Mouse (Mus musculus) urinary bladder, postnatal 10 days (tissue): Measurements from ENCODE around the gene Rcn3.
"Not testable (repeated sequence)": the region's sequence is repeated elsewhere in the genome, so short reads cannot be mapped to it uniquely, and the experiment has no call there.

Experiments used
- DNase-seq: peaks from one replicate; pipeline ENCODE4 v3.0.0; 2022; ENCODE audit warnings: low spot score

Gene Rcn3

DNA sequence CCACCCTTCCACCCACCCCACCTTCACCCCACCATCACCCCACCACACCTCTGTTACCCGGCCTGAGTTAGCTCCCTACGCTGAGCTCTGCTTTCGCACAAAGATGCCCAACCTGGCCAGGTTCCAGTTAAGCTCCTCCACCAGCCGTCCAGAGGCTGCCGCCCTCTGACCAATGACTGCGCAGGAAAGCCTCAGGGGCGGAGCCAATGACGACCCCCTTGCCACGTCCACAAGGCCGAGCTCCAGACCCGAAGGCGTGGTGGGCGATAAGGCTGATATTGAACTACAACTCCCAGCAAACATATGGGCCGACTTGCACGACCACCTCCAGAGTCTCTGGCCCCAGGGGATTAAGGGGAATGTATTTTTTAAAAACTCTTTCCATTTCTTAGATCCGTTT lies at the start of gene Rcn3:
Gene Rcn3 (minus strand): TSS at position 174 of the 400 bp plus-strand sequence.
- peak; percentile 67 for DNase-seq

DNA sequence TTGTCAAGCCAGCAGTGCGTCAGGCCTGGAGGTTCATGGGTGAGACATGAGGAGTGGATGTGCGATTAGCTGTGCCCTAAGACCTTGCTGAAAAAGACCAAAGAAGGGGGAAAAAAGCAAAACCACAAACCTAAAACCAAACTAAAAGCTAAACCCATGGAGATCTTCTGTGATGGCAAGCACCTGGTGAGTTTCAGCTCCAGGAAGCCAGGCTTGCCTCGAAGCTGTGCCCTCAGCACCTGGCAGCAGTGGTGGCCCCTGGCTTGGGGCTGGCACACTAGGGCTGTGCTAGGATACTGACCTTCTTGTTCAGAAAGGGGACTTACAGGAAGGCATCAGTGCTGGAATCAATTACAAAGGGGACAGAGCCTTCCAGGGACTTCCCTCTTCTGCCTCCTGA lies 49.3 kb upstream of the Rcn3 start:
- DNase-seq: no peak

DNA sequence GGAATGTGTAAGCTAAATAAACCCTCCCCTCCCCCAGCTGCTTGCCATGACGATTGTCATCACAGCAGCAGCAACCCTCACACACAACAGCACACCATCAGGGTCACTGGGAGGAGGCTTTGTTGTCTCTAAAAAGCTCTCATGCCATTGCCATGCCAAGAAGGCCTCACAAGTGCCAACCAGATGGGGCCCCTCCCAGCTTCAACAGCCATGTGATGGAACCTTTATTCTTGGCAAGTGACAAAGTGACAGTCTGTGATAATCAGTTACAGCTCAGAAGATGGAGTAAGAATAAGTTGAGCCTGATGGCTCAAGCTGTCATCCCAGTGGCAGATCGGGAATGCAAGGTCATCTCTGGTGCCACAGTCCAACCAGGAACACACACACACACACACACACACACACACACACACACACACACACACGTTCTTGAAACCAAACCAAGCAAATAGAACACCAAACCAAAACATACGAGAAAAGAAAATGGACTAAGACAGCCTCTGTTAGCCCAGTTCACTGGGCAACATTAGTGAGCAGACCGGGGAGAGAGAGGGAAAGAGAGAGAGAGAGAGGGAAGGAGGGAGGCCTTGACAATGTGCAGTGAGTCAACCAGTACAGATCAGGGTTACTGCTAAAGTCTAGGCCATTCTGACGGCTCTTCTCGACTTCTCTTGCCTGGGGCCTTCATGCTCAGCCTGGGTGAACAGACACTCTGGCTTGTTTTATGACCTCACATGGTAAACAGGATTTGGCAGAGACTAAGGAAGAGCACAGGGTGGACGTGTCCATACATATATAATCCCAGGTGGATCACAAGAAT lies 48.1 kb upstream of the Rcn3 start:
- DNase-seq: no peak

DNA sequence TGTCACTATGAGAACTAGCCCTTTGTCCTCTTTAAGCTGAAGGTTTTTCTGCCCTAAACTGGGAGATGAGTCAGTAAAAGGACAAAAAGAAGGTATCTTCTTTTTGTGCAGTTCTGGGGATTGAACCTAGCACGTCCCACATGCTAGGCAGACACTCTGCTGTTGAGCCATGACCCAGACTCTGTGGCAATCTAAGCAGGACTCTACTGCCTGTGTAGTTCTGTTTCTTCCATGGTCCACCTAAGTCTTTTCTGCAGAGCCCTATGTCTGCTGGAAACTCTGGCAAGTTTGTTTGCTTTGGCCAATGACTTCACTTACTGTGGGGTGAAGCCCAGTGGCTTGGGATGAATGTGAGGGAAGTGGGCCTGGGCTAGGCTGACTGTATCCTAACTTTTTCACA lies 46.4 kb upstream of the Rcn3 start:
- no peak for DNase-seq

DNA sequence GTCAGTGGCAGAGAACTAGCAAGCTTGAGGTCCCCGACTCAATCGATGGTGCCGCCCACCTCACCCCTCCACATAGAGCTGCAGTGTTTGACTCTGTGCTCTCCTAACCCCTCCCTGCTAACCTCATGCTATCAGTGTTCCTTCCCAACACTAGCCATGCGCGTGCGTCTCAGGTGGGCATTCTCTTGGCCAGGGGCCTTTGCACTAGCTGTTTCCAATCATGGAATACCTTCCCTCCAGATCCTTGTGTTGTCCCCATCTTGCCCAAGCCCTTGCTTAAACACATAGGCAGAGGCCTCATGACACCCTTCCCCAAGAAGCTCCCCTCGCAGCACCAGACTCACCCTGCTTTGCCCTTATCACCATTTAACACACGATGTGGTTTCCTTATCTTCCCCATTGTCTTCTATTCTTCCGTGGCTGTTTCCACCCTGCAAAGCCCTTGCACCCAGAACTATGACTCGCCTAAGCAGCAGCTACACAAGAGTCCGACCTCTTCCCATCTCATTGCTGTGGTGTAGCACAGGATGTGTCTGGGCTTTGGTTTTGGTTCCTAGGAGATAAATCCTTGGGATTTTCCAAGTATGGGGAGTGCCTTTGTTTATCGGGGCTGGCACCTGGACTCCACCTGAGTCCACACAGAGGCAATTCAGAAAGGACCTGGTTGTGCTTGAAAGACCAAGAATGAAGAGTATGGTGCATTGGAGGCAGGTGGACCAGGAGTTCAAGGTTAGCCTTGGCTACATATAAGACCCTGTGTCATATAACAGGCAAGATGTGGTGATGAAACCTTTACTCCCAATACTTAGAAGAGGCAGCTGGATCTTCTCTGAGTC lies 45.4 kb upstream of the Rcn3 start:
- DNase-seq: no peak

DNA sequence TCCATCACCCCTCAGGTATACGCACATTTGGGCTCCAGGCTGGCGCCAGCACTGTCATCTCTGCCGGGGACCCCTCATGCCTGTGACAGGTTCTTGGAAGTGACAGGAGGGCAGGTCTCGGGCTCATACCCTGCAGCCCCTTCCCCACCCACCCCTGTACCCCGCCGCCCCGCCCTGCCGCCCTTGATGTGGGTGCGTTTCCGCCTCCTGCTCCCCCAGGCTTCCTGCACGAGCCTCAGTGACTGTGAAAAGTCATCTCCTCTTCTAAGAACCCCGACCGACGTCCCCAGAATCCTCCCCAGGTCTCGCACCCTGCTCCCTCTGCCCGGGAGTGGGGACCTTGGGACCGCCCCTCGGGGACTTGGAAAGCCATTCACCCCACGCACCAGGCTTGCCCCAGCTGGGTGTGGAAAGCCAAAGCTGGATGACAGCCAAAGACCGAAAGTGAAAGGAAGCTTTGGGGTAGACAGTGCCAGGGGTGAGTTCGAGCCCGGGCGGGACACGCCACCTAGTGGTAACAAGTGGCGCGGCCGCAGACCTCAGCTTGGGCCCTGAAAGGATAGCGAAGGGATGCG lies 44.1 kb upstream of the Rcn3 start, which contains the start of the genes Gm45713 and Flt3l:
Gene Gm45713 (minus strand): TSS at position 239 of the 575 bp plus-strand sequence.
Gene Flt3l (minus strand): TSS at position 440 of the 575 bp plus-strand sequence.
- DNase-seq: peak; percentile 75

DNA sequence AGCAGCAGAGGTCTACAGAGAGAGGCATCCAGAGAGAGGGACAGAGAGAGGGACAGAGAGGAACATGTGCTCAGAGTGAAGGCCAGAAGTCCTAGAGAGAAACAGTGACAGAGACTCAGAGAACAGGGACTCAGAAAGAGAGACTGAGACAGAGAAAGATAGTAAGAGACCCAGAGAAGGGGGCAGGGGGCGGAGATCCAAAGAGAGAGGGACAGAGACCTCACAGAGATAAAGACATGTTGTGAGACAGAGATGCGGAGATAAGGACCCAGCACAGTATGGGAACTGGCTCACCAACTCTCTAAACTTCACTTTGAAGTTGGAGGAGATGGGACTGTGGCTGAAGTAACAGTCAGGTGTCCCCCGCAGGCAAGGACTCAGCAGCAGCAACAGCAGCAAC lies 43.3 kb upstream of the Rcn3 start:
- DNase-seq: no peak

DNA sequence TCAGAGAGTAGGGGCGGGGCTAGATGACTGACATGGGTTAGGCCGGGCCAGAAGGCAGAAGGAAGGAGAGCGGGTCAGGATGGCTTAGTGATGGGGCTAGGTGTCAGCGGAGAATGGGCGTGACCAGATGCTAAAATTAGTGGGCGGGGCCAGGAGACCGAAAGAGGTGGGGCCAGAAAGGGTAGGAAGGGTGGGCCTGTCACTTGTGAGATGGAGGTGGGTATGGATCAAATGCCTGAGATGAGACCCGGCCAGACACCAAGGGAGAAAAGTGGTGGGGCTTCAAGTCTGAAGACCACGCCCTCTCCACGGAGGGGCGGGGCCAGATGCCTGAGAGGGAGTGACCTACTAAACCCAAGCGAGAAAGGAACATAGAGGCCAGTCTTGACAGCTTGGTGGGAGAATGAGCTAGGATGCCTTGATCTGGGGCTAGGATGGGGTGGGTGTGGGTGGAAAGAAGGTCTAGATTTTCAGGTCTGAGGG lies 42.6 kb upstream of the Rcn3 start:
- no peak for DNase-seq

DNA sequence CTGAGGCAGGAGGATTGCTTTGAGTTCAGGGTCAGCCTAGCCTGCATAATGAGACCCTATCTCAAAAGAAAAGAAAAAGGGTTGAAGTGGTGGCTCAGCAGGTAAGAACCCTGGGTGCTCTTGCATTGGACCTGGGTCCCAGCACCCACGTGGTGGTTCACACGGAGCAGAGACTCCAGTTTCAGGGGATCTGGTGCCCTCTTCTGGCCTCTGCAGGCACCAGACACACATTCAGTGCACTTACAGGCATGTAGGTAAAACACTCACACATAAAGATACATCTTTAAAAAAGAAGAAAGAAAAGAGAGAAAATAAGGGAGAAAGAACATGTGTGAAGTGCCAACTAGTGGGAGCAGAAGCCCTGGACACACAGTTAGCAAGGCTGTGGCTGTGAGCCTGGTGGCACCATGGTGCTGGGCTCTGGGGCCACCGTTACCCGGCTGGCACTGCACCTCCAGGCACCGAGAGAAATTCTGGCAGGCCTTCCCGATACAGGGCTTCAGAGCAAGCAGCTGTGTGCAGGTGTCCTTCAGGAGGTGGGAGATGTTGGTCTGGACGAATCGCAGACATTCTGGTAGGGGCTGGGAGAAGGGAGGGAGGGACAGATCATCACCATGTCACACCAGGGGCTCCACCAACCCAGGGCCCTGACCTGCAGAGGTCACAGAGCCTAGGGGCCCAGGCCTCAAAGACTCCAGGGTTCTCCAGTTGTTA lies 41.6 kb upstream of the Rcn3 start:
- no peak for DNase-seq

DNA sequence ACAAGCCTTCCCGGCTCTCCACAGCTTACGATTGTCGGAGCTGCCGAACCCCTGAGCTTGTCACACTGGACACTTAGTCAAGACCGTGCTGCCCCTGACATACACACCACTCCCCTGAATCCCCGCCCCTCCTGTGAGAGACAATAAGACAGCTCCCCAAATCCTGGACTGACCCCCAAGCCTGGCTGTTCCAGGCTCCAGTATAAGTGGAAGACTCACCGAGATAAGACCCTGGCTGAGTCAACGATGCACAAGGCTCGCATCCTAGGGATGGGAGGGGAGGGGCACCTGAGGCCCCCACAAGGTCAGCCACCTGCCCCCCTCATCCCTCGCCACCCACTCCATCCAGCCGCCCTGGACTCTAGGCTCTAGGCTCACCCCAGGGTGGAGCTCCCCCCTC lies 39.8 kb upstream of the Rcn3 start:
- no peak for DNase-seq

DNA sequence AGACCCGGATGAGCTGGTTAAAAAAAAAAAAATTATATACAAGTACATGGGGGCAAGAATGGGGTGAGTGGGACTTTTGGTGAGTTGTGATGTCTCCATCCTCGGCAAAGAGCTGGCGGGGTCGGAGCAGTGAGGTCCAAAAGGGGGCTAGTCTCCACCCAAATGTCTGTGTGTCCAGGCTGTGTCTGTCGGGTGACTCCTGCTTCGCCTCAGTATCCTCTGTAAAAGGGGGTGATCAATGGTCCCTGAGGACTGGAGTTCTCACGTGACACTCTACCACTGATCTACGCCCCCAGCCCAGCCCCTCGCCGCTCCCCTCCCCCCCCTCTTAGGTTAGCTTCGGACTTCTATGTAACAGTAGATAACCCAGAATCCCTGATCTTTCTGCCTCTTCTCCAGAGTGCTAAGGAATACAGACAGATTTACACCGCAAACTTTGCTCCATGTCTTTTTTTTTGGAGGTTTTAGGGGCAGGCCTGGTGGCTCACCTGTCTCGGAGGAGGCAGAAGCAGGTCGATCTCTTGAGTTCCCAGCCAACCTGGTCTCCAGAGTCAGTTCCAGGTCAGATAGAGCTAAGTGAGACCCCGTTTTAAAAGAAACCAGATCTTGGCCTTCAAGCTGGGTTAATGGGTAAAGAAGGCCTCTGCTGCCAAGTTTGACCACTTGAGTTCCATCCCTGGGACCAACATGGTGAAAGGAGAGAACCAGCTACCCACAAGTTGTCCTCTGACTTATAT lies 37.9 kb upstream of the Rcn3 start:
- no peak for DNase-seq

DNA sequence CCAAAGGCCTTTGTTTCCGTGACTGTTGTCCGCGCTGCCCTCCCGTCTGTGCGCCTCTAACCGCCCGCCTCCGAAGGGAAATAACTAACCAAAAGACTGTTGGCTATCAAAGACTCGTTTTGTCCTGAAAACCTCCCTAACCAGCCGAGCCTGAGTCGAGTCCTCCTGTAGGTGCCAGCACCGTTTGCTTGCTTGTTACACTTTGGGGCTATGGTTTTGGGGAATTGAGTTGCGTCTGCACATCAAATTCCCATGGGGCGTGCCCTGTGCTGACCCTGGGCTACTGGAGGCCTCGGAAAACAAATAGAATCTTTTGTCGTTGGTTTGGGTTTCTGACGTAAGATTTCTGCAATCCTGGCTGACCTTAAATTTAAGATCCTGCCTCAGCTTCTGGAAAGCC lies 37.3 kb upstream of the Rcn3 start:
- no peak for DNase-seq

DNA sequence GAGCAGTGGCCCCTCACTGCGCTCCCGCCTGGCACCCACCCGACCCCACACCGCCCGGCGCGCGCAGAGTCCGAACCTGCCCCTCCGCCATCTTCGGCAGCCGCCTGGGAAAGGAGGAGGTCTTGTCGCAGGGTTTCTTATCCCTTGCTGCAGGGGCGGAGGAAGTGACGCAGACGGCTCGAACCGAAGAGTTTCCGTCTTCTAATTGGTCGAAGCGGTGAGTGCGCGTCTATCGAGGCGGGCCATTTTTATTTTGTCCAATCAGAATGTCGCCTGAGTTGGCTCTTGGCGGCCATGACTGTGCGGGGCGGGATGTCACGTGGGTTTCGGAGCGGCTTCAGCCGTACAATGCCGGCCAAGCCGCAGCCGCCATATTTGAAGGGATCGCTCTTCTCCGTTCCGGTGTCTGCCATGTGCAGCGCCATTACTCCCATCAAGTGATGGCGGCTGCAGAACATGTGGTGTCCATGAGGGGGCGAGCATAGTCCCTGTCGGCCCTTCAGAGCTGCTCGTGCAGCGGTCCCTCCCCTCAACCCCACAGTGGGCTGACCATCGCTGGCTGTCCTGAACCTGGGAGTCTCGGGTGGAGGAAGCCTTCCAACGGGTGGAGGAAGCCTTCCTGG lies 36.7 kb upstream of the Rcn3 start, which contains the start of gene Rpl13a:
Gene Rpl13a (minus strand): TSS at position 138 of the 623 bp plus-strand sequence.
- DNase-seq: peak; percentile 88

DNA sequence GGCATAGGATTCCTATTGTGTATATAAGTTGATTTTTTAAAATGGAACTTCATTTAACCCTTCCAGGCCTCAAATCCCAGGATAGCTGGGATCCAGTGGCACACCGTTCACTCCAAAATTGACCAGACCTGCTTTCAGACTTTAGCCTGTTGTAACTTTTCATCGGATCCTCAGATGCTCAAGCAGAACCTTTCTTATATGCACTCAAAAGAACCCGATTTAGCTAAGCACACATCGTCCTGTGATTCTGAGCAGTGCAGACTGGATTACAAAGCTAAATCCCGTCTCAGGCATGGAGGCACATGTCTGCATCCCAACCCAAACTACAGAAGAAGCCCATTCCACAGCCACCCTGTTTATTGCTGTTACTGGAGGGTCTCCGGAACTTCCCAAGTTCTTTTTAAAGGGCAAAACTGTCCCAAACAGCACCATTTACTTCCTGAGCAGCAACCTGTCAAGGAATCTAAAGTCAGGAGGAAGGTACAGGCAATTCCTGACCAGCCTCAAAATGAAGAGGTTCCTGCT lies 35.7 kb upstream of the Rcn3 start:
- no peak for DNase-seq

DNA sequence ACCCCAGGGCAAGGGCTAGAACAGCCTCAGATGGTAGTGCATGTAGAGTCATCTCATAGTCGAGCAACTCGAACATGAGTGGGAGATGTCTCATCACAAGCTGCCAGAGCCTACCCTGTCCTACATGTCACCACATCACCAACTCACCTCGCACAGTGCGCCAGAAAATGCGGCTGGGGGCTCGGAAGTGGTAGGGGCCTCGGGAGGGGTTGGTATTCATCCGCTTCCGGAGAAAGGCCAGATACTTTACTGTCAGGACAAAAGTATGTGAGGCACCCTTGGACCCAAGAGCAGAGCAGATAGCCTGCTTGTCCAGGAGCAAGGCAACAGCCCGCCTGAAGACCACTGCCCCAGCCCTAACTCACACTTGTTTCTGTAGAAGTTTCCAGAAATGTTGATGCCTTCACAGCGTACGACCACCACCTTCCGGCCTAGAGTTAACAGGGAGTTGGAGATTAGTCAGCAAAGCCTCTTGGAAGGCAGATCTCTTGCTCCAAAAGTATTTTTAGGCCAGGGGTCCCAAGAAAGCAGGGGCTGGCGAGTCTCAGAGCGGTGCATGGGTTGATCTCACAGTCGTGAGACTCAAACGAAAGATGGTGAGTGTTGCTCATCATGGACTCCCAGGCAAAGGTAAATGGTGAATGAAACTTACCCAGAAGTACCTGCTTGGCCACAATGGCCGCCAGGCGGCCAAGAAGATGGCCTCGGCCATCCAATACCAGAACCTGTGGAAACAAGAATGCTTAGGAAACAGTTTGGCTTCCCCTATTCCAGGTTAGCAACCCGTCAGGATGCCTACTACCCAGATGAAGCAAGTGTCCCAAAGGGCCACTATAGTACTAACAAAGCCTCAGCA lies 35.1 kb upstream of the Rcn3 start:
- DNase-seq: no peak

DNA sequence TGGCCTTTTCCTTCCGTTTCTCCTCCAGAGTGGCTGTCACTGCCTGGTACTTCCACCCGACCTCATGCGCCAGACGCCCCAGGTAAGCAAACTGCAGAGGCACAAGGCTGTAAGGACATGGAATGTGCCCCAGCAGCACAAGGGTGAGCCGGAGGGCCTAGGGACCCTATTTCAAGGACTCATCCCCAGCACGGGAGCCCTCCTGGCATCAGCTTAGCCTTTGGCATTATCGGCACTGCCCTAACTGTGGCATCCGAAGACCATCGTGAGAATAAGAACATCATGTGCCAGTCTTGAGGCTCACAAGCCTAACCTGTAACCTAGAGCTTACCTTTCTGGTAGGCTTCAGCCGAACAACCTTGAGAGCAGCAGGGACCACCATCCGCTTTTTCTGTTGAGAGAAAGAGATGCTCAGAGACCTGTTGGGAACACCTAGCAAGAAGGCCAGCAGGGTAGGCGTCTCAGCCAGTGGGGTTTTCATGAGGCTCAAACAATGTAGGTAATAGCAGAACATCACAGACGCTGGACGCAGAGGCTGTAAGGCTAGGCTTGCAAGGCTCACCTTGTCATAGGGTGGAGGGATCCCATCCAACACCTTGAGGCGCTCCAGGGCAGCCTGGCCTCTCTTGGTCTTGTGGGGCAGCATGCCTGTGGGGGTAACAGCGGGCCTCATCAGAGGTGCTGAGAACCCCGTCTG lies 34.3 kb upstream of the Rcn3 start:
- DNase-seq: no peak

DNA sequence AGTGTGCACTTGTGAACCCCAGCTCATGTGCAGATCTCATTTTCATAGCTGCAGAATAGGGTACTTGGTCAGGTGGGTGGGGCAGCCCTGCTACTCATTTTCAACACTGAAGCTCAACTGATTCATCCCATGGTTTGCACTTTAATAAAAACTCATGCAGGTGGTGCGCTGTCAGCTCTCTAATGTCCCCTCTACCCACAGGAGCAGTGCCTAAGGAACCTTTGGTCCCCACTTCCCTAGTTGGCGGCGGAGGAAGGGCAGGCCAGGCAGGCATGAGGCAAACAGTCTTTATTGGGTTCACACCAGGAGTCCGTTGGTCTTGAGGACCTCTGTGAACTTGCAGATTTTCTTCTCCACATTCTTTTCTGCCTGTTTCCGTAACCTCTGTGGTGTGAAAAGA lies 33.6 kb upstream of the Rcn3 start:
- not testable (repeated sequence) for DNase-seq

DNA sequence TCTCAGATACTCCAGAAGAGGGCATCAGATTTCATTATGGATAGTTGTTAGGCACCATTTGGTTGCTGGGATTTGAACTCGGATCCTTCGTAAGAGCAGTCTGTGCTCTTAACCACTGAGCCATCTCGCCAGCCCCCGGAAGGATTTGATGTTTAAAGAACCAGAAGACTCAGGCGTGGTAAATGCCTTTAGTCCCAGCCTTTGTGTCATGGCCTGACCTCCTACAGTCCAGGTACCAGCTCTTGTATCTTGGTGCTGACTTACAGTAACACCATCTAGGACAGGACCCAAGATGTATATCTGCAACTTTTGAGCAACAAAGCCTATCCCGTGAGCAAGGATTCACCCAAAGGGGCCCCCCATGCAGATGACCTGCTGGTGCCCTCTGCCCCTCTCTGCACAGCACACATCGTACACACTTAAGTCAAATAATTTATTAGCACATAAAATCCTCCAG lies 33.2 kb upstream of the Rcn3 start:
- DNase-seq: no peak
